ENCODE assay signal across 20 mouse cellular contexts in the genomic region with DNA sequence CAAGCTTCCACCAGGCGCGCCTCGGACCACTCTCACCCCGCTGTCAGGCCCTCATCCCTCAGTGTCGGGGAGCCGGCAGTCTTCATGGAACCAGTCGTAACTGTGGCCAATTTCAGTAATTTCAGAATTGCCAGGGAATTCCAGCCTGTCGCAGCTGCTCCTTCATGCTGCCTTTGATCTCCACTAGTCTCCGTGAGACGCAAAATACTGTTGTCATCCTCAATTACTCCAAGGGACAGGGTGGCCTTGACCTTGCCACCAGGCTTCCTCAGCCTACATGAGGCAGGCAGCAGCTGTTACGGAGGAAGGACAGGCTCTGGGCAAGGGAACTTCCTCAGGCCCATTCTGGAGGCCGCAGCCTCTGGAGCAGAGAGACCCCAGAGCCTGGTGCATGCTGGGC. TPM values are rescaled to one million over a fixed set of nuclear protein-coding genes. Genes with fewer than 3 reads are reported as not detected.
A peak's percentile ranks its signal among the peaks of the same experiment; 100 is the strongest.
DNase-seq lines count a peak whose midpoint lies in the region; ATAC-seq lines count a peak whose summit lies in the region.
"Had no signal": no experiment of that assay in that cellular context is flagged by ENCODE, and none has a peak within 500 bp of the region (broad histone marks: within the 10 kb centered on the region; RNA-seq: fewer than 3 reads in every experiment).

No protein-coding gene starts in this region.

- peaks cover 39% of the 10 kb centered on the region for H3K4me1 ChIP-seq in hindbrain, embryonic 10.5 days (replicated peaks)
- H3K4me1 ChIP-seq in hindbrain, embryonic 13.5 days (replicated peaks): peaks cover 10% of the 10 kb centered on the region; the same call in 1 of the 2 replicates
- H3K4me1 ChIP-seq in embryonic facial prominence, embryonic 12.5 days: 0 out of 2 replicates have a peak, but pooled peaks cover 3% of the 10 kb centered on the region
- H3K4me1 ChIP-seq: stomach, embryonic 15.5 days had no signal

- 0 out of 2 replicates have a peak, but pooled peaks cover 8% of the 10 kb centered on the region for H3K9me3 ChIP-seq in hindbrain, embryonic 10.5 days
- 0 out of 2 replicates have a peak, but pooled peaks cover 5% of the 10 kb centered on the region for H3K9me3 ChIP-seq in hindbrain, embryonic 13.5 days
- H3K9me3 ChIP-seq in embryonic facial prominence, embryonic 12.5 days: no peaks in the 10 kb centered on the region
- H3K9me3 ChIP-seq: kidney, embryonic 15.5 days; stomach, embryonic 15.5 days had no signal

- 76% methylated on average over 12 of the region's 12 CpGs for WGBS in hindbrain, embryonic 10.5 days
- 74% methylated on average over 12 of the region's 12 CpGs for WGBS in hindbrain, embryonic 13.5 days
- 39% methylated on average over 12 of the region's 12 CpGs for WGBS in embryonic facial prominence, embryonic 12.5 days

- H3K36me3 ChIP-seq in hindbrain, embryonic 10.5 days: no peaks in the 10 kb centered on the region
- no peaks in the 10 kb centered on the region for H3K36me3 ChIP-seq in hindbrain, embryonic 13.5 days
- H3K36me3 ChIP-seq in embryonic facial prominence, embryonic 12.5 days: no peaks in the 10 kb centered on the region
- H3K36me3 ChIP-seq: kidney, embryonic 15.5 days; stomach, embryonic 15.5 days had no signal

- no peak for ATAC-seq in hindbrain, embryonic 13.5 days (ENCODE audit: low FRiP score)
- ATAC-seq in embryonic facial prominence, embryonic 12.5 days (ENCODE audit: insufficient number of reproducible peaks, insufficient read depth, low FRiP score, low TSS enrichment): peak; percentile 32
- ATAC-seq: intestine, postnatal 0 days; liver, postnatal 0 days had no signal

- peaks cover 3% of the 10 kb centered on the region; the same call in 1 of the 2 replicates for H3K27me3 ChIP-seq in hindbrain, embryonic 10.5 days (ENCODE audit: insufficient read depth, poor library complexity, severe bottlenecking)
- H3K27me3 ChIP-seq in hindbrain, embryonic 13.5 days: 0 out of 2 replicates have a peak, but pooled peaks cover 2% of the 10 kb centered on the region
- 0 out of 2 replicates have a peak, but pooled peaks cover 5% of the 10 kb centered on the region for H3K27me3 ChIP-seq in embryonic facial prominence, embryonic 12.5 days
- H3K27me3 ChIP-seq: kidney, embryonic 15.5 days; stomach, embryonic 15.5 days had no signal

- H3K4me3 ChIP-seq in hindbrain, embryonic 10.5 days: no peak overlapping the region
- H3K4me3 ChIP-seq in hindbrain, embryonic 13.5 days: no peak overlapping the region
- H3K4me3 ChIP-seq in embryonic facial prominence, embryonic 12.5 days: no peak overlapping the region
- H3K4me3 ChIP-seq: kidney, embryonic 15.5 days; stomach, embryonic 15.5 days had no signal

- no peak overlapping the region for H3K4me2 ChIP-seq in hindbrain, embryonic 13.5 days
- no peak overlapping the region for H3K4me2 ChIP-seq in embryonic facial prominence, embryonic 12.5 days (replicated peaks)
- H3K4me2 ChIP-seq: kidney, embryonic 15.5 days; stomach, embryonic 15.5 days had no signal

- H3K27ac ChIP-seq in hindbrain, embryonic 10.5 days: peak overlapping the region; percentile 60; the same call in 1 of the 2 replicates
- H3K27ac ChIP-seq in hindbrain, embryonic 13.5 days: no peak overlapping the region
- H3K27ac ChIP-seq in embryonic facial prominence, embryonic 12.5 days: no peak overlapping the region
- H3K27ac ChIP-seq: kidney, embryonic 15.5 days; stomach, embryonic 15.5 days had no signal

- no peak overlapping the region for H3K9ac ChIP-seq in hindbrain, embryonic 13.5 days
- H3K9ac ChIP-seq in embryonic facial prominence, embryonic 12.5 days: no peak overlapping the region
- H3K9ac ChIP-seq: kidney, embryonic 15.5 days; liver, postnatal 0 days; stomach, embryonic 15.5 days had no signal

- DNase-seq in adrenal gland, adult (ENCODE audit: inconsistent age in 2 of 2, low spot score in 1 of 2): peak; percentile 56 to 74
- DNase-seq in adrenal gland, postnatal 4 days (ENCODE audit: low spot score in 2 of 2): no peak
- DNase-seq in hindbrain, embryonic 10.5 days (ENCODE audit: low spot score): no peak
- DNase-seq in adrenal gland, postnatal 14 days: peak; percentile 45
- DNase-seq in urinary bladder, postnatal 10 days (ENCODE audit: low spot score): no peak
- DNase-seq in thymus, postnatal 14 days: no peak
- DNase-seq: cerebellum, adult 18-20 months; cerebellum, postnatal 14 days; embryo, embryonic 11 days; heart, postnatal 4 days; kidney, postnatal 36 days; layer of hippocampus, postnatal 36 days; liver, postnatal 0 days; lung, postnatal 14 days; thymus, postnatal 4 days had no signal

RNA-seq across cellular contexts. Expression of gene Clmn, which starts 15.5 kb away (rescaled TPM):
- total RNA-seq in adrenal gland, postnatal 4 days (2021): 10 to 100 TPM; 20.3 to 26.9 TPM
- 2.4 and 2.7 TPM in 2 replicates for polyA plus RNA-seq in hindbrain, embryonic 10.5 days (2016; fragmentation: Nextera tagmentation; extraction: Ambion mirVana)
- 1.2 and 2.1 TPM in 2 replicates for polyA plus RNA-seq in hindbrain, embryonic 13.5 days (2015; fragmentation: Nextera tagmentation; extraction: Ambion mirVana)
- total RNA-seq in adrenal gland, postnatal 14 days (2021): 7.5 and 14.3 TPM in 2 replicates
- polyA plus RNA-seq in embryonic facial prominence, embryonic 12.5 days (2016; fragmentation: Nextera tagmentation; extraction: Ambion mirVana): 4.0 and 6.4 TPM in 2 replicates

Comparison
In these comparisons a context has a peak if more than half of its experiments do, and no peak if none do; other contexts are left out.
1. DNase-seq: peak in adrenal gland, adult (2 of 2) and adrenal gland, postnatal 14 days (single experiment); none in adrenal gland, postnatal 4 days (0 of 2), hindbrain, embryonic 10.5 days (single experiment), urinary bladder, postnatal 10 days (single experiment) and thymus, postnatal 14 days (single experiment).